Mouse (Mus musculus) kidney, adult 11 months (tissue): ENCODE results near the gene Gng7.
A peak's percentile ranks its signal among the peaks of the same experiment; 100 is the strongest.
"Not testable (repeated sequence)": the region's sequence is repeated elsewhere in the genome, so short reads cannot be mapped to it uniquely, and the experiment has no call there.

Experiments
- DNase-seq: peaks from one replicate; pipeline ENCODE4 v3.0.0; 2022

The Gng7 gene

GRCm38 (mm10) chr10:80991945-80992344, 22.8 kb downstream of the Gng7 start:
- no peak for DNase-seq

DNA sequence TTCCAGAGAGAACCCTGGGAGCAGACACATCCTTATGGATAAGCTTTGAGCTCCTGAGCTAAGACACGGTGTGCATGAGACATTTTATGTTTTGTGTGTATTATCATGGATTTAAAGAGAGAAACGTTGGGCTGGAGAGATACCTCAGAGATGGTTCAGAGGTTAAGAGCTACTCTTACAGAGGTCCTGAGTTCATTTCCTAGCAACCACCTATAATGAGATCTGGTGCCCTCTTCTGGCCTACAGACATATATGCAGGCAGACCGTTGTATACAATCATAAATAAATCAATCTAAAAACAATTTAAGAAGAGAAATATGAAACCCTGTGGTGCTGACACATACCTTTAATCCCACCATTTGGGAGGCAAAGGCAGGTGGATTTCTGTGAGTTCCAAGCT, 23.7 kb downstream of the Gng7 start:
- no peak for DNase-seq

DNA sequence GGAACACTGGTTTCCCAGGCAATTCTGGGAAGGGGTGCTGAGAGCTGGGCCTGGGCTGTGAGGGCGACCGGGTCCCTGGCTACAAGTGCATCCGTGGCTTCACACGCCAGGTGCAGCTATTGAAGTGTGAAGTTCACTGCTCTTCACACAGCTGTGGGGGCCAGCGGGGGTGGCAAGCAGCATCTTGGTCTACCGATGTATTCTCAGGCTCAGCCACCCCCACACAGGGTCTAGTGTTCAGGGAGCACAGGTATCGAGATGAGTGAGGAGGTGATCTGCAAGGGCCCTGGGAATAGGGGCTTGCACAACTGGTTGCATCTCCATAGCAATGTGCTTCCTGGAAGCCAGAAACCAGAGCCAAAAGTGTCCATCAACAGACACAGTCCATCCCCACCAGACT, 24.3 kb downstream of the Gng7 start:
- no peak for DNase-seq

- not testable (repeated sequence) for DNase-seq
Observed at GRCm38 (mm10) chr10:80989854-80990253, 24.9 kb downstream of the Gng7 start.

GRCm38 (mm10) chr10:80989446-80989845, 25.3 kb downstream of the Gng7 start:
- no peak for DNase-seq

DNA sequence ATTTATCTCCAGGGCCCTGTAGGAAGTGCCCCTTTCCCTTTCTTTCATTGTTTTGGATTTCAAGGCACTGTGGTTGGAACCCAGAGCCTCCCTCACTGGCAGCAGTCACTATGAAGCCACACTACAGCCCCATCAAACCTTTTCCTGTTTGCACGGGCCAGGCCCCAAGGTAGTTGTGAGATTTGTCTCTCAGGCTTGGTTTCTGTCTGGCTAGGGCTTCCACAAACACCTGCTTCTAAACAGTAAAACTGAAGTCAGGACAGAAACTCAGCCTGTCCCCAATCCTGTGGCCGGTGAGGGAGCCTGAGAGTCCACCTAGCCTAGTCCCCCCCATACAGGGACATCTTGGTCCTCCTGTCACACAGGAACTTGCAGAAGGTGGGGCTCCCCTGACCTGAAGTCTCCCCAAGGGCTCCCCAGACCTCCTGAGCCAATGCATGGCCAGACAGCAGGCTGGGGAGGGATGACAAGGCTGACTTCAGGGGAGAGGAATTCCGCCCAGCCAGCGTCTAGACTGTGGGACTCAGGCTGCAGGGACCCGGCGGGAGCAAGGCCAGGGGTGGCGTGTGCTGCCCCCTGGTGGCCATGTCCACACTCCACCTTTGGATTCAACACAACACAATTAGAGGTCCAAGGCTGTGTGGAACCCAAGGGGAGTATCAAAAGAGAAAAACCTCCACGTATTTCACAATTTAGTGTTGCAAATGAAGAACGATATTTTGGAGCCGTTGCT, 26.9 kb downstream of the Gng7 start:
- DNase-seq, result peak; percentile 70

GRCm38 (mm10) chr10:80986754-80987153, 28.0 kb downstream of the Gng7 start:
- DNase-seq, result peak; percentile 63

DNA sequence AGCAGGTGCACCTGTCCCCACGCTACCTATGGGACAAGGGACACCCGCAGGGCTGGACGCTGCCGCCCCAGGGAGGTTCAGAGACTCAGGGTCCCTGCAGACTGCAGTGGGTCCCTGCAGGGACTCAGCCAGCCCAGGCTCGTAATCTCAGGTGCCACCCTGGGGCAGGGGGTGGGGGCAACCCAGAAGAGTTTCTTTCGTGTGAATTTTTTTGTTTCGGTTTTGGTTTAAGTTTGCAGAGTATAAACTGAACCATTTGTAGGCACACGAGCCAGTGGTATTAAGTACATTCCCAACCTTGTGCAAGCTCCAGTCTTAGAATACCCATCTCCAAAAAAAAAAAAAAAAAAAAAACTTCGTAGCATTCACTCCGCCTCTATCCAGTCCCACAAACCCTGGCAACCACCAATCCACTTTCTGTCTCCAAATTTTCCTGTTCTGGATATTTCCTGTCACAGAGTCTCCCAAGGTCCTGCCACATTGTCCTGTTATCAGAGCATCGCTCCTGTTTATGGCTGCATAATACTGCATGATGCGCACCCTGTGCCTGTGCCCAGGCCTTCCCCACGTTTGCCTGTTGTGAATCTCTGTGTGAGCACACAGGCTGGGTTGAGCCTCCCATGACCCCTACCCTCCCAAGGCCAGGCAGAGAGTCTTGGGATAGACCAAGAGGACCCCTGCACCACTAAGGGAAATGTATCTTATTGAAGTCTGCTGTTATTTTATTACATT, 28.6 kb downstream of the Gng7 start:
- no peak for DNase-seq

DNA sequence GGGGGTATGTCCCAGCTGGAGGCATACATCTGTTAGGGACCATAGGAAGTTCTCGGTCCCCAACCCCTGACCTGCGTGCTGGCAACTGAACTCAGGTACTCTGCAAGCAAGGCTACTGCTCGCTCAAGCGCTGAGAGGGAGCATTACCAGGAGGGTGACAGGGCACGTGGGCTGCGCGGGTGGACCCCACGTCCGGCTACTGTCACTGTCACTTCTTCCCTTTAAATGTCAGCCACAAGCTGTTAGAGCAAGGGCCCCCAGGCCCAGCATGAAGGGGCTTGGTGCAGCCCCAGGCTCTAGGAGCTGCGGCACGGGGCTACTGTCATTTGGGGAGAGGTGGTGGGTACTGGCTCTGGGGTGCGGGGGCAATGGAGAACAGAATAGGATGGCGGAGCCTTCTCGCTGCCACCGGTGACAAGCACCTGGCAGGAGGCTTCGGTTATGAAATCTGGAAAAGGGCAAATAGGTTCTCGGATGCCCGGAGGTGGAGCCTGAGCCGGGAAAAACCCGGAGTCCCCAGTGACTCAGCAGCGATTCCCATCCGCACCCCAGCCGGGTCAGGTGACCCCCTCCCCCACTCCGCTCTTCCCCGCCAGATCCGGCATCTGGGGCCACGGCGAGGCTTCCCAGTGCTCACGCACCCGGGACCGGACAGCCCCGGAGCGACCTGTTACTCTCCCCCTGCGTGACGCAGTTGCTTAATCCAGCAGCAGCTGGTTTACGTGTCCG, 29.3 kb downstream of the Gng7 start:
- peak; percentile 47 for DNase-seq

GRCm38 (mm10) chr10:80984223-80984622, 30.5 kb downstream of the Gng7 start:
- no peak for DNase-seq

DNA sequence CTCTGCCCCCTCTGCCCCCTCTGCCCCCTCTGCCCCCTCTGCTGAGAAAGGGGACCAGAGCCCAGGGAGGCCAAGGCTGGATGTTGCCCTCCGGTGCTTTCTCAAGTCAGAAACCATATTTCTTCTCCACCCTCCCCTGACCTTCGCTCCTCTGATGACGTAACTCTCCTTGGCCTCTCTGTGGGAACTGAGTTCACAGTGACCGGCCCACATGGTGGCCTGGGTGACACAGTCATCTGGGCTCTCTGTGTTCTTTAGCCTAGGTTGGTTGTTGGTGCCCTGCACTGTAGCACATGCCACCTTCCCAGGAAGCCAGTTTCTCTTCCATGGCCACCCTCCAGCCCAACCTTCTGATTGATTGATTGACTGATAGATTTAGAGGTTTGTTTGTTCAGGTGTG, 32.4 kb downstream of the Gng7 start:
- no peak for DNase-seq

DNA sequence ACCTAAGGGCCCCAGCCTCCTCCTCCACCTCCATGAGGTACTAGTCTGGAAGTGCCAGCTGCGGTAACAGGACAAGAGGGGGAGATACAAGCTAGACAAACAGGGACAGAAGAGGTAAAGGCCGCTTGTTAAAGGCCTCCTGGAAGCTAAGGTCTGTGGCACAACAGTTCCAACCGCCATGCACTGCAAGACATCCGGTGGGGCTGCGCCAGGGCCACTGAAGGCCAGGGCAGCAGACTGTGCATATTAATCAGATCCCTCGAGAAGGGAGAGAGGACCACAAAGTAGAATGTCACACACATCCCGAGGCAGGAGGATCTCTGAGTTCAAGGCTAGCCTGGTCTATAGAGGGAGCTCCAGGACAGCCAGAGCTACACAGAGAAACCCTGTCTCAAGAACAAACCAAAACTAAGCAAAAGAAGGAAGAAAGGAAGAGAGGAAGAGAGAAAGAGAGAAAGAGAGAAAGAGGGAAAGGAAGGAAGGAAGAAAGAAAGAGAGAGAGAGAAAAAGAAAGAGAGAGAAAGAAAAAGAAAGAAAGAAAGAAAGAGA, 33.1 kb downstream of the Gng7 start:
- no peak for DNase-seq

DNA sequence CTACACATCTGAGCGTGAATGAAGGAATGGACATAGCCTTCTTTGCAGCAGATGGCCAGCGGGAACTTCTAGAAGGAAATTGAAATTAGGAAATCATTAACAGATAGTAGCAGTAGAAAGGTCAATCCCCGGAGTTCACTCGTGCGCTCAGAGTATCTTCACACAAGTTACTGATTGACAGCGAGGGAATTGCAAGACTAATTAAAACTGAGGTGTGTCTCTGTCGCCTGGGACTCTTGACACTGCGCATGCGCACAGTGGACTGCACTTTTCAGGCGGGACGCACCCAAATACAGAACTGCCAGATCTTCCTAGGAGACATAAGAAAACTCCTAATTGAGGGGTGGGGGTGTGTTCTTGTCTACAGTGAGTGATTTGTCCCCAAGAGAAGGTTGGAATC, 39.3 kb downstream of the Gng7 start:
- DNase-seq, result peak; percentile 81

DNA sequence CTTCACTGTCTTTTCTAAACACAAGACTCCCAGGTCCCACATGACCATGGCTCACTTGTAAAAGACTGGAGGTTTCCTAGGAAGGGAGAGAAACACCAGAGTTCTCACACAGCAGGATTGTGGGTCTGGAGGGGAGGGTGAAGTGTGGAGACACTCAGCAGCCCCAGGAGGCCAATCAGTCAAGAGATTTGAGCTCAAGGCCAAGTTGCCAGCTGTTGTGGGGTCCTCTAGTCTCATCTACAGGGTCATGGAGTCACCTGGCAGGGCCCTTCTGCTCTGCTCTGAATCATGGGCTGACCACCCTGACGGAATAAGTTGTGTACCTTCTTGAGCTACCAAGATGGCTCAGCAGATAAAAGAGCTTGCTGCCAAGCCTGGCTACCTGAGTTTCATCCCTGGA, 41.0 kb downstream of the Gng7 start:
- no peak for DNase-seq

- DNase-seq, result peak; percentile 55
Observed at GRCm38 (mm10) chr10:80972071-80972987, 42.4 kb downstream of the Gng7 start.

DNA sequence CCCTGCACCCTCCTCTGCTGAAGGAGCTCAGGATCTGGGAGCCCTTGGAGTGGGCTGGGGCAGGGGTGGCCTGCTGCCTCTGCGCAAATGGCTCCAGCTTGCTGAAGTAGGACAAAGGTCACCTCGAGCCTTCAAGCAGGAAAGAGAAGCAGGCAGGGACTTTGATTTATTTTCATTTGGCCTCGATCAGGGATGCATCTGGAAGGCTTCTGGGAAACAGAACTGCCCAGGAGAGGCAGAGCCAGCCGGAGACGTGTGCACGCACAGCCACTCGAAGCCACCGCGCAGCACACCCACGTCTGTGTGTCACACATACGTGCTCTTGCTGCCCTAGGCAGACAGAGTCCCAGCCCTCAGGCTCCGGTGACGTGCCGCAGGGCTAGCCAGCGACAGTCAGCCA, 43.2 kb downstream of the Gng7 start:
- peak; percentile 83 for DNase-seq

- no peak for DNase-seq
Observed at GRCm38 (mm10) chr10:80970159-80970558, 44.6 kb downstream of the Gng7 start.

DNA sequence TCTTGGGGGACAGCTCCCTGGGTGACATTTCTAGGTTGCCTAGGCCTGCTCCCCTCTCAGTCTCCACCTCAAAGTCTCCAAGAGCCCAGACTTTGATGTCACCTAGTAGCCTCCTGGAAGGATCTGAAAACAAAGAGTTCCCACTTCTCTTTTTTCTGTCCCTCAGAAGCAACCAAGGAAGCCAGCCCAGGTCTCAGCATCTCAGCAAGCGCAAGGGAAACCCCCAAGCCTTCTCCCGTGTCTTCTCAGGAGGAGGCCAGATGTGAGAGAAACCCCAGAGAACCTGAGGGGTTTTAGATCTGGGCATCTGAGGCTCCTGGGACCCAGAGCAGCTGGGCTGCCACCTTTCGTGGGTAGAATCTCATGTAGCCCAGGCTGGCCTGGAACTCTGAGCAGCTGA, 45.4 kb downstream of the Gng7 start:
- no peak for DNase-seq

- DNase-seq, result no peak
Observed at GRCm38 (mm10) chr10:80968106-80968505, 46.6 kb downstream of the Gng7 start.

DNA sequence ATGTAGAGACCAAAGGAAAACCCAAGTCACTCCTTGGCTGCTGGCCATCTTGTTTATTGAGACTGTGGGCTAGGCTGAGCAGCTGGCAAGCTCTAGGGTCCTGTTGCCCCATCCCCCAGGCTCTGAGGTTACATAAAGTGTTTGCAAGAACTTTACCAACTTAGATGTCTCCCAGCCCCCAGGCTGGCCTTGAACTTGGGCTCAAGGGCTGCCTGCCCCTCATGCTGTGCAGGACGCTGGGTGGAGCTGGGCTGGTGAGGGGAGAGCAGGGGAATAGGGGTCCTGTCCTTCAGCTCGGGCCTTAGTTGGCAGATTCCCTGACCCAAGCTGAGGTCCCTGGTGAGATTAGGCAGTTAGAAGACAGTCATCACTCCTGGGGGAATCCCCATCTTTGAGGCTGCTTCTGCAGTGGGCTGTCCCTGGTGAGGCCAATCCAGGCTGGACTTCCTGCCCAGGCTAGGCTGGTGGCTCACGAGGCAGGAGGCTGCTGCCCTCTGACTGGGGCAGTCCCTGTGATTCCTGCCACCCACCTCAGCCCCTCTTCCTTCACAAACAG, 47.6 kb downstream of the Gng7 start:
- no peak for DNase-seq

GRCm38 (mm10) chr10:80966296-80966695, 48.4 kb downstream of the Gng7 start:
- peak; percentile 51 for DNase-seq
